Mouse (Mus musculus) lung, adult 18-20 months (tissue): ENCODE data around the gene Ak2.

Experiments
- DNase-seq, 2 experiments: peaks; one replicate each; pipeline ENCODE4 v3.0.0; 2022; ENCODE audit warnings: mixed read lengths in 2 of 2

The Ak2 gene

GRCm38 (mm10) chr4:129049306-129050011 is 57.7 kb downstream of the Ak2 start:
- peak in 1 of 2 experiments; percentile 25 for DNase-seq

- DNase-seq = no peak
Observed at GRCm38 (mm10) chr4:129050365-129050764, 58.6 kb downstream of the Ak2 start.

GRCm38 (mm10) chr4:129050901-129051417 is 59.2 kb downstream of the Ak2 start:
- DNase-seq = no peak

GRCm38 (mm10) chr4:129051461-129052183 is 59.9 kb downstream of the Ak2 start:
- no peak for DNase-seq

GRCm38 (mm10) chr4:129054757-129055156 is 63.0 kb downstream of the Ak2 start:
- peak; percentile 34 to 61 for DNase-seq

- no peak for DNase-seq
Observed at GRCm38 (mm10) chr4:129055562-129055961, 63.8 kb downstream of the Ak2 start.

- DNase-seq = peak; percentile 96 to 97
Observed at GRCm38 (mm10) chr4:129057533-129058206, 65.9 kb downstream of the Ak2 start.

- DNase-seq = peak; percentile 41 to 42
Observed at GRCm38 (mm10) chr4:129058207-129059092, 66.7 kb downstream of the Ak2 start, which contains the start of gene Rnf19b. Gene Rnf19b (plus strand): TSS chr4:129058271.

- peak; percentile 28 to 29 for DNase-seq
Observed at GRCm38 (mm10) chr4:129059125-129059551, 67.4 kb downstream of the Ak2 start.

GRCm38 (mm10) chr4:129059922-129060321 is 68.2 kb downstream of the Ak2 start:
- DNase-seq = no peak
